8 mouse cellular contexts compared by ENCODE assay signal in genomic region chr13:23684295-23684945, GRCm38 (mm10). TPM values are rescaled to one million over a fixed set of nuclear protein-coding genes. Genes with fewer than 3 reads are reported as not detected.
DNase-seq lines count a peak whose midpoint lies in the region; ATAC-seq and TF ChIP-seq lines count a peak whose summit lies in the region.
"Not testable (repeated sequence)": the region's sequence is repeated elsewhere in the genome, so short reads cannot be mapped to it uniquely, and the experiment has no call there.

No protein-coding gene starts in this region.

- TF ChIP-seq RAD21 in MEL (IDR thresholded peaks at IDR 0.05; ENCODE audit: low read depth, low read length) = not testable (repeated sequence)

- peak; percentile 24 for ATAC-seq in forebrain, embryonic 14.5 days
- peak; percentile 34 to 47; a peak in 3 of 4 replicates for ATAC-seq in hematopoietic stem cell, adult 5-6 weeks (replicated peaks in 1 of 2; ENCODE audit: insufficient read depth in 1 of 2, low FRiP score in 2 of 2, low TSS enrichment in 1 of 2, low read depth in 1 of 2, poor library complexity in 2 of 2, severe bottlenecking in 2 of 2)
- ATAC-seq in lung, embryonic 14.5 days (ENCODE audit: insufficient read depth) = peak; percentile 6; the same call in 1 of the 2 replicates
- ATAC-seq in neural tube, embryonic 13.5 days (ENCODE audit: low read depth) = peak; percentile 57

- 2% methylated on average over 12 of the region's 37 CpGs for WGBS in forebrain, embryonic 14.5 days
- WGBS in lung, embryonic 14.5 days = 0% methylated on average over 11 of the region's 37 CpGs
- WGBS in neural tube, embryonic 13.5 days = under 1% methylated on average over 20 of the region's 37 CpGs

- not testable (repeated sequence) for TF ChIP-seq CTCF in MEL (IDR thresholded peaks at IDR 0.05 in 2 of 3, conservative IDR thresholded peaks at IDR 0.05 in 1 of 3; ENCODE audit: control insufficient read depth in 1 of 3, insufficient read depth in 1 of 3, low read depth in 2 of 3, low read length in 3 of 3, poor library complexity in 1 of 3, severe bottlenecking in 1 of 3); lung, embryonic 14.5 days (IDR thresholded peaks at IDR 0.05; ENCODE audit: low read depth)

- H3K9ac ChIP-seq in MEL (ENCODE audit: control insufficient read depth, low read depth, low read length, poor library complexity, severe bottlenecking) = peak overlapping the region; percentile 71
- peak overlapping the region; percentile 66 for H3K9ac ChIP-seq in forebrain, embryonic 14.5 days (ENCODE audit: low read length)
- peak overlapping the region; percentile 64 for H3K9ac ChIP-seq in lung, embryonic 14.5 days
- H3K9ac ChIP-seq in neural tube, embryonic 13.5 days = peak overlapping the region; percentile 79

- H3K9me3 ChIP-seq in MEL (replicated peaks; ENCODE audit: insufficient read depth, low read length); forebrain, embryonic 14.5 days (replicated peaks; ENCODE audit: control insufficient read depth, low read length); lung, embryonic 14.5 days (ENCODE audit: low read depth, low read length); neural tube, embryonic 13.5 days: not testable (repeated sequence)

- H3K27me3 ChIP-seq in MEL (ENCODE audit: control insufficient read depth in 1 of 2, insufficient read depth in 2 of 2, low read length in 2 of 2); forebrain, embryonic 14.5 days (replicated peaks; ENCODE audit: control insufficient read depth, insufficient read depth, low read length); lung, embryonic 14.5 days (ENCODE audit: insufficient read depth, low read length); neural tube, embryonic 13.5 days: not testable (repeated sequence)

- peak overlapping the region; percentile 54 for H3K4me2 ChIP-seq in forebrain, embryonic 14.5 days (ENCODE audit: low read length)
- H3K4me2 ChIP-seq in lung, embryonic 14.5 days = peak overlapping the region; percentile 79
- peak overlapping the region; percentile 72 for H3K4me2 ChIP-seq in neural tube, embryonic 13.5 days

- peaks cover 0 to 19% of the 10 kb centered on the region in 2 experiments; a peak in 2 of 4 replicates for H3K4me1 ChIP-seq in MEL (ENCODE audit: control insufficient read depth in 1 of 2, insufficient read depth in 2 of 2, low read length in 2 of 2)
- peaks cover 11% of the 10 kb centered on the region; the same call in 1 of the 2 replicates for H3K4me1 ChIP-seq in forebrain, embryonic 14.5 days (ENCODE audit: control insufficient read depth, insufficient read depth, low read length)
- H3K4me1 ChIP-seq in lung, embryonic 14.5 days (ENCODE audit: insufficient read depth) = not testable (repeated sequence)
- peaks cover 27% of the 10 kb centered on the region for H3K4me1 ChIP-seq in neural tube, embryonic 13.5 days (replicated peaks)

- not testable (repeated sequence) for TF ChIP-seq EP300 in MEL (IDR thresholded peaks at IDR 0.05; ENCODE audit: low read depth in 1 of 2, low read length in 2 of 2)

- H3K79me2 ChIP-seq in MEL (ENCODE audit: control insufficient read depth, insufficient read depth, low read length, poor library complexity) = not testable (repeated sequence)

- H3K36me3 ChIP-seq in MEL (ENCODE audit: control insufficient read depth in 1 of 2, insufficient read depth in 2 of 2, low read length in 2 of 2) = peaks cover 0 to 27% of the 10 kb centered on the region in 2 experiments; a peak in 2 of 4 replicates
- H3K36me3 ChIP-seq in forebrain, embryonic 14.5 days (ENCODE audit: control insufficient read depth, insufficient read depth, low read length); lung, embryonic 14.5 days (ENCODE audit: insufficient read depth); neural tube, embryonic 13.5 days: not testable (repeated sequence)

- peak overlapping the region; percentile 92 for H3K27ac ChIP-seq in MEL (ENCODE audit: control insufficient read depth, low read depth, low read length)
- peak overlapping the region; percentile 93 for H3K27ac ChIP-seq in forebrain, embryonic 14.5 days (ENCODE audit: low read depth, low read length)
- peak overlapping the region; percentile 100 for H3K27ac ChIP-seq in lung, embryonic 14.5 days (ENCODE audit: low read depth)
- H3K27ac ChIP-seq in neural tube, embryonic 13.5 days (replicated peaks) = peak overlapping the region; percentile 96

- H3K4me3 ChIP-seq in MEL (ENCODE audit: control insufficient read depth in 1 of 2, insufficient read depth in 1 of 2, low read depth in 2 of 2, low read length in 2 of 2) = peak overlapping the region; percentile 9 to 25; a peak in 3 of 4 replicates
- peak overlapping the region; percentile 42 for H3K4me3 ChIP-seq in forebrain, embryonic 14.5 days (ENCODE audit: low read depth, low read length)
- H3K4me3 ChIP-seq in lung, embryonic 14.5 days (ENCODE audit: low read depth, low read length) = peak overlapping the region; percentile 44
- peak overlapping the region; percentile 50 for H3K4me3 ChIP-seq in neural tube, embryonic 13.5 days

- peak; percentile 95 for DNase-seq in MEL (ENCODE audit: low read depth, low spot score)
- DNase-seq in cerebellum, adult 8-10 months = peak; percentile 26
- DNase-seq in forebrain, embryonic 14.5 days (ENCODE audit: low spot score) = peak; percentile 94
- peak; percentile 43 to 69 for DNase-seq in kidney, postnatal 4 days
- DNase-seq in lung, embryonic 14.5 days = peak; percentile 94
- DNase-seq in thymus, postnatal 0 days (ENCODE audit: low spot score) = peak; percentile 86

- TF ChIP-seq POLR2A in MEL (IDR thresholded peaks at IDR 0.05; ENCODE audit: control insufficient read depth in 1 of 2, insufficient read depth in 1 of 2, low read depth in 1 of 2, low read length in 2 of 2, poor library complexity in 1 of 2) = peak; percentile 89 to 95

TF ChIP-seq in MEL, 35 proteins besides CTCF, POLR2A, EP300 and RAD21 (continues in another document):
- TF ChIP-seq TBP (IDR thresholded peaks at IDR 0.05; ENCODE audit: low read depth, low read length) = peak; percentile 69
- TF ChIP-seq POLR2AphosphoS5 (IDR thresholded peaks at IDR 0.05; ENCODE audit: borderline replicate concordance, low read depth, low read length) = peak; percentile 96; the same call in 1 of the 2 replicates

RNA-seq across cellular contexts. Expression of gene Hist1h2bc, which starts 0.4 kb away (rescaled TPM):
- total RNA-seq in MEL (2012; rRNA removed) = 694 and 982 TPM in 2 replicates
- polyA plus RNA-seq in MEL (2012; ENCODE audit: insufficient read depth in 1 of 2, insufficient read length in 2 of 2, low read depth in 1 of 2, low replicate concordance in 2 of 2, missing spikeins in 1 of 2) = 1 to 10 TPM in 1 of 2 experiments, not detected in 1; 3.1 TPM
- 32.2 and 39.5 TPM in 2 replicates for polyA plus RNA-seq in forebrain, embryonic 14.5 days (2014; fragmentation: Nextera tagmentation; extraction: Ambion mirVana)
- total RNA-seq in hematopoietic stem cell, adult 5-6 weeks (2017) = 109 and 180 TPM in 2 replicates
- 52.9 and 55.1 TPM in 2 replicates for polyA plus RNA-seq in lung, embryonic 14.5 days (2014; fragmentation: Nextera tagmentation; extraction: Ambion mirVana)
- polyA plus RNA-seq in neural tube, embryonic 13.5 days (2015; fragmentation: Nextera tagmentation; extraction: Ambion mirVana) = 25.7 and 28.2 TPM in 2 replicates
- polyA plus RNA-seq in thymus, postnatal 0 days (2015; fragmentation: Nextera tagmentation; extraction: Ambion mirVana) = 61.5 and 62.8 TPM in 2 replicates

RNA-seq across cellular contexts. Expression of gene Hist1h2ac, which starts 0.7 kb away (rescaled TPM):
- 123 and 153 TPM in 2 replicates for total RNA-seq in MEL (2012; rRNA removed)
- polyA plus RNA-seq in MEL (2012; ENCODE audit: insufficient read depth in 1 of 2, insufficient read length in 2 of 2, low read depth in 1 of 2, low replicate concordance in 2 of 2, missing spikeins in 1 of 2) = under 1 TPM in 1 of 2 experiments, not detected in 1; 0.15 TPM
- 0.91 and 1.3 TPM in 2 replicates for polyA plus RNA-seq in forebrain, embryonic 14.5 days (2014; fragmentation: Nextera tagmentation; extraction: Ambion mirVana)
- total RNA-seq in hematopoietic stem cell, adult 5-6 weeks (2017) = 45.3 and 83.9 TPM in 2 replicates
- 1.5 and 2.1 TPM in 2 replicates for polyA plus RNA-seq in lung, embryonic 14.5 days (2014; fragmentation: Nextera tagmentation; extraction: Ambion mirVana)
- 0.40 and 0.66 TPM in 2 replicates for polyA plus RNA-seq in neural tube, embryonic 13.5 days (2015; fragmentation: Nextera tagmentation; extraction: Ambion mirVana)
- 1.6 and 2.0 TPM in 2 replicates for polyA plus RNA-seq in thymus, postnatal 0 days (2015; fragmentation: Nextera tagmentation; extraction: Ambion mirVana)

RNA-seq across cellular contexts. Expression of gene Hist1h1t, which starts 11.2 kb away (rescaled TPM):
- total RNA-seq in MEL (2012; rRNA removed) = 2.7 and 6.3 TPM in 2 replicates
- polyA plus RNA-seq in MEL (2012; ENCODE audit: insufficient read depth in 1 of 2, insufficient read length in 2 of 2, low read depth in 1 of 2, low replicate concordance in 2 of 2, missing spikeins in 1 of 2) = not detected
- not detected in 2 replicates for polyA plus RNA-seq in forebrain, embryonic 14.5 days (2014; fragmentation: Nextera tagmentation; extraction: Ambion mirVana)
- total RNA-seq in hematopoietic stem cell, adult 5-6 weeks (2017) = not detected in 2 replicates
- polyA plus RNA-seq in lung, embryonic 14.5 days (2014; fragmentation: Nextera tagmentation; extraction: Ambion mirVana) = not detected in 2 replicates
- not detected in 2 replicates for polyA plus RNA-seq in neural tube, embryonic 13.5 days (2015; fragmentation: Nextera tagmentation; extraction: Ambion mirVana)
- not detected in 2 replicates for polyA plus RNA-seq in thymus, postnatal 0 days (2015; fragmentation: Nextera tagmentation; extraction: Ambion mirVana)

RNA-seq across cellular contexts. Expression of gene Hist1h4c, which starts 13.8 kb away (rescaled TPM):
- total RNA-seq in MEL (2012; rRNA removed) = 1,967 and 2,008 TPM in 2 replicates
- 1 to 10 TPM in 1 of 2 experiments, not detected in 1; 4.1 TPM for polyA plus RNA-seq in MEL (2012; ENCODE audit: insufficient read depth in 1 of 2, insufficient read length in 2 of 2, low read depth in 1 of 2, low replicate concordance in 2 of 2, missing spikeins in 1 of 2)
- 2.9 and 6.5 TPM in 2 replicates for polyA plus RNA-seq in forebrain, embryonic 14.5 days (2014; fragmentation: Nextera tagmentation; extraction: Ambion mirVana)
- total RNA-seq in hematopoietic stem cell, adult 5-6 weeks (2017) = 140 and 291 TPM in 2 replicates
- 11.2 and 11.4 TPM in 2 replicates for polyA plus RNA-seq in lung, embryonic 14.5 days (2014; fragmentation: Nextera tagmentation; extraction: Ambion mirVana)
- 2.3 and 2.5 TPM in 2 replicates for polyA plus RNA-seq in neural tube, embryonic 13.5 days (2015; fragmentation: Nextera tagmentation; extraction: Ambion mirVana)
- polyA plus RNA-seq in thymus, postnatal 0 days (2015; fragmentation: Nextera tagmentation; extraction: Ambion mirVana) = 22.4 and 29.5 TPM in 2 replicates

RNA-seq across cellular contexts. Expression of gene Hfe, which starts 26.2 kb away (rescaled TPM):
- not detected in 2 replicates for total RNA-seq in MEL (2012; rRNA removed)
- not detected for polyA plus RNA-seq in MEL (2012; ENCODE audit: insufficient read depth in 1 of 2, insufficient read length in 2 of 2, low read depth in 1 of 2, low replicate concordance in 2 of 2, missing spikeins in 1 of 2)
- polyA plus RNA-seq in forebrain, embryonic 14.5 days (2014; fragmentation: Nextera tagmentation; extraction: Ambion mirVana) = 3.5 and 4.7 TPM in 2 replicates
- 3.1 TPM in 2 replicates for total RNA-seq in hematopoietic stem cell, adult 5-6 weeks (2017)
- polyA plus RNA-seq in lung, embryonic 14.5 days (2014; fragmentation: Nextera tagmentation; extraction: Ambion mirVana) = 8.4 and 12.1 TPM in 2 replicates
- 3.7 and 4.0 TPM in 2 replicates for polyA plus RNA-seq in neural tube, embryonic 13.5 days (2015; fragmentation: Nextera tagmentation; extraction: Ambion mirVana)
- polyA plus RNA-seq in thymus, postnatal 0 days (2015; fragmentation: Nextera tagmentation; extraction: Ambion mirVana) = 9.4 and 9.7 TPM in 2 replicates

Comparison
In these comparisons a context has a peak if more than half of its experiments do, and no peak if none do; other contexts are left out.
1. Peak in every context shown above with its lines: DNase-seq, ATAC-seq, H3K4me3 ChIP-seq and H3K27ac ChIP-seq.
2. DNase-seq: peak in every context shown above with its lines; median percentile 95 in MEL; 94 in forebrain, embryonic 14.5 days; 94 in lung, embryonic 14.5 days; 86 in thymus, postnatal 0 days; 56 in kidney, postnatal 4 days; 26 in cerebellum, adult 8-10 months.
3. ATAC-seq: peak in every context shown above with its lines; median percentile 57 in neural tube, embryonic 13.5 days; 40 in hematopoietic stem cell, adult 5-6 weeks; 24 in forebrain, embryonic 14.5 days; 6 in lung, embryonic 14.5 days.